Mouse (Mus musculus) heart, adult 8-10 months (tissue): ENCODE data around the gene Hnmt. TPM values are rescaled to one million over a fixed set of nuclear protein-coding genes. Genes with fewer than 3 reads are reported as not detected.
A peak's percentile ranks its signal among the peaks of the same experiment; 100 is the strongest.
"Not testable (repeated sequence)": the region's sequence is repeated elsewhere in the genome, so short reads cannot be mapped to it uniquely, and the experiment has no call there.

ENCODE experiments used
- DNase-seq: peaks from one replicate; pipeline ENCODE4 v3.0.0; 2022; ENCODE audit warnings: low spot score
- total RNA-seq, 4 experiments: library from RNA; stranded (reverse); gene quantifications; 2 replicates each; pipeline ENCODE4 v1.2.4; 2022

Gene Hnmt
- 10 to 100 TPM; 15.9 to 22.8 (median 19.4) TPM for total RNA-seq

DNA sequence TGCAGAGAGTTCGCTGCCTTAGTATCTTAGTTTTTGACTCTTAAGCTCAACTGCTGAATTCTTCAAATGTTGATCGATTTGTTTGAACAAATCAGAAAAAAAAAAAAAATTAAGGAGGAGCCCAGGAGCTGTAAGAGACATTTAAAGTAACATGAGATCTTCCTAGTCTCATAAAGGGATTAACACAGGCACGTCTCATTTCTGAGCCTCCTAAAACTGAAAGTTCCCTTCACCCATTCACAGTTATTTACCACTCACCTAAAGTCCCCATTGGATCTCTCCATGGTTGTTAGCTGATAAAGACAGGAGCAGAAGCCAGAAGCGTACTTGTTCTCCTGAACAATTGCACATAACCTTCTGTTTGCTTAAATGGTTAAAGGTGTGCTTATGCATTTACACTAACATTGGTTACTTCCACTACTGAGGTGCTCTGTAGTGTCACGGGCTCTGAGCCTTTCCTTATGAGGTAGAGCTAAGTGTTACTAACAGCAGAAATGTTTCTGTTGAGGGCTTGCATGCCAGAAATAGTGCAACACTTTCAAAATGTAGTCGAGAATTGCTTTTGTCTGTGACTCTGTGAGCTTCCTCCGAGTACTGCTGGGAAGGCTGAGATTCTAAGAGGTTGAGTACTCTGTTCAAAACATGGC is at the start of gene Hnmt:
Gene Hnmt (minus strand): TSS at position 51 of the 647 bp plus-strand sequence.
- DNase-seq: peak; percentile 4

DNA sequence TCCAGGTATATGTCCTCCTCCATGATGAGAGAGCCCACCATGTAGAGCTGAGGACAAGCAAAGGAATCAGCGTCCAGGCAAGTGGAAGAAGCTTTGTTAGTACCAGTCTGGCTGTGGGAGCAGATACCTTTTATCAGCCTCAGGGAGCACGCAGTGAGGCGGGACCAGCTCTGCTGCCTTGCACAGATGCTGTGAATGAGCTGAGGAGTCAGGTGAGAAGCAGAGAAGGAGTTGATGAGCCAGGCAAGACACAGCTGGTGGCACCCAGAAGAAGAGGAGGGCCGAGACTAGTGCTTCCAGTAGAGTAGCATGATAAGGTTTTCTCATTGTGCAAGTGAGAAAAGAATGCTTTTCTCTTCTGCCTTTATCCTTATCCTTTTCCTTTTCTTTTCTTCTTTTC is 47.3 kb upstream of the Hnmt start, which contains the start of gene Tbpl2:
Gene Tbpl2 (minus strand): TSS at position 101 of the 400 bp plus-strand sequence.
- no peak for DNase-seq

DNA sequence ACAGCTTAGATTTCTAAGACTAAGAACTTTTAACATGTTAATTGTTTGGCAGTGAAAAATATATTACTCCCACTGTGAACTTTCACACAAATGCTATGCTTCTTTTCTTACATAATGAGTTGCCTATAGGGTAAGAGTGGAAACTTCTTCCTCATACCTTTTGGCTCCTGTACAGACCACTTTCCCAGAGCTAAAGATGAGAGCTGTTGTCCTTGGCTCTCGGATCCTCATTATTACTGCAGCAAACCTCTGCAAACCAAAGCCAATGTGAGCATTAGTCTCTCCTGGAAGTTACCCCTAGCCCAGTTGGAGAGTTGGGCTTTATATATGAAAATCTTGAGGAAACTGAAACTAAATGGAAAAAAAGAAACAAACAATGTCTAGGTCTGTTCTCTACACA is 41.7 kb upstream of the Hnmt start:
- DNase-seq: no peak

- DNase-seq: no peak
Observed at GRCm38 (mm10) chr2:24050459-24050858, 1.3 kb upstream of the Hnmt start.

- DNase-seq: peak; percentile 44
Observed at GRCm38 (mm10) chr2:24048480-24049097, 605 bp downstream of the Hnmt start.

- no peak for DNase-seq
Observed at GRCm38 (mm10) chr2:24047551-24048479, 1.4 kb downstream of the Hnmt start.

- no peak for DNase-seq
Observed at GRCm38 (mm10) chr2:24042901-24043300, 6.3 kb downstream of the Hnmt start.

- no peak for DNase-seq
Observed at GRCm38 (mm10) chr2:24040531-24040930, 8.7 kb downstream of the Hnmt start.

DNA sequence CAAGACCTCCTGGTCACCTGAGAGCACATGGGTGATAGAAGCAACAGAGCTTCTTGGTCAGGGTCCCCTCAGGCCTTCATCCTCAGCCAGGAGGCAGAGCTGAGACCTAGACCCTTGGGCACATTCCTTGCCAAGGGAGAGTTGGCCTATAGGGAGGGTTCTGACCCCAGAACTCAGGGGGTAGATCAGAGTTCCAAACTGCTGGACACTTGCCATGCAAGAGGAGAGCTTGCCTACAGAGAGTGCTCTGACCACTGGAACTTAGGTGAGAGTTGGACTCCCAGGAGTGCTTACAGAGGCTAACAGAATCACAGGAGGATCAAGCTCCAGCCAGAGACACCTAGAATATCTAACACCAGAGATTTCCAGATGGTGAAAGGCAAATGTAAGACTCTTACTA is 29.8 kb downstream of the Hnmt start:
- not testable (repeated sequence) for DNase-seq

DNA sequence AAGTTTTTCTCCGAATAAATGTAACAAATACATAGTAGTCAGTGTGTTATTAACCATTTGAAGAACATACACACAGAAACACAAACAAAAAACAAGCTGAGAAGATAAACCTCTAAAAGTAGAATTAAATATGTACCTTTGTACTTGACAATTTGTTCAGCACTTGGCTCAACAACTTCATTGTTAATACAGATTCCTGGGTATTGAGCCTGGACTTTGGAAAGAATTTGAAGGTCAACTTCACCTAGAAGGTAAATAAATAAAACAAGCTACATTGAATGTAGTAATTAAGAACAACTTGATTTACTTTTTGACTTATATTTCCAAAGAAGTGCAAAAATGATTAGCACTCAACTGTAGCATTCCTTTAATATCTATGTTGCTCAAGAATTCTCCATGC is 30.2 kb downstream of the Hnmt start:
- no peak for DNase-seq

DNA sequence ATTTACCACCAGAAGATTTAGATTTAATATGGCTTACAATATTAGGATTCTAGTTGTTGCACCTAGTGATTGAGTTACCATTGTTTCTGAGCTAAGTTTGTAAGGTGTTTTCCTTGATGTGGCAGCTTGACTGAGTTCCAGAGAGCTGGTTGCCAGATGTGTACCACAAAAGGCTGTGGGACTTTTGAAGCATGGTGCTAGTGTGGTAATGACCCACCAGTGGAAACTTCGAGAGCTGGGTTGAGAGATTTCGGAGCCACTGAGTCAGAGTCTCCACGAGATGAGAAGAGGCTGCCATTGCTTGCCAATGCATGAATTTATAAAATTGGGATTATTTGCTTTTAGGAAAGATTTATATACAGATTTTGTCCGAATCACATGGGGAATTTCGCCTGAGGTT is 34.2 kb downstream of the Hnmt start:
- DNase-seq: no peak

- DNase-seq: no peak
Observed at GRCm38 (mm10) chr2:23999323-23999722, 49.9 kb downstream of the Hnmt start.

- DNase-seq: no peak
Observed at GRCm38 (mm10) chr2:23998836-23999235, 50.4 kb downstream of the Hnmt start.

GRCm38 (mm10) chr2:23996830-23997229 is 52.4 kb downstream of the Hnmt start:
- peak; percentile 0 for DNase-seq

- DNase-seq: not testable (repeated sequence)
Observed at GRCm38 (mm10) chr2:23990034-23990573, 59.1 kb downstream of the Hnmt start.

DNA sequence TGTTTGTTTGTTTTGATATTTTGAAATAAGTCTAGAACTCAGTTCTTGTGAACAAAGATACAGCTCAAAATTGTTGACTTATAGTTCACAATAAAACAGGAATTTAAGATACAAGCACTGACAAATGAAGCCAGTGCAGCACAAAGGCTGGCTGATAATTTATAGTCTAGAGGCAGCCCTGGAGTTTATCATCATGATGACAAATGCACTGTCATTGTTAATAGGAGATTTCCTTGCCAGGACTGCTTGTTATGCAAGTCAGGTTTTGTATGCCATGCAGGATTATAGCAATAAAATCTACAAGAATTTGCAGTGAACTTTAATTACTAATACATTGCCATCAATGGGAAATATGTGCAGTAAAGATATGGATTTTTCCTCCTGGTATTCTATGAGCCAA is 61.9 kb downstream of the Hnmt start:
- DNase-seq: no peak

- no peak for DNase-seq
Observed at GRCm38 (mm10) chr2:23983343-23983742, 65.9 kb downstream of the Hnmt start.

- DNase-seq: no peak
Observed at GRCm38 (mm10) chr2:23982860-23983259, 66.3 kb downstream of the Hnmt start.

DNA sequence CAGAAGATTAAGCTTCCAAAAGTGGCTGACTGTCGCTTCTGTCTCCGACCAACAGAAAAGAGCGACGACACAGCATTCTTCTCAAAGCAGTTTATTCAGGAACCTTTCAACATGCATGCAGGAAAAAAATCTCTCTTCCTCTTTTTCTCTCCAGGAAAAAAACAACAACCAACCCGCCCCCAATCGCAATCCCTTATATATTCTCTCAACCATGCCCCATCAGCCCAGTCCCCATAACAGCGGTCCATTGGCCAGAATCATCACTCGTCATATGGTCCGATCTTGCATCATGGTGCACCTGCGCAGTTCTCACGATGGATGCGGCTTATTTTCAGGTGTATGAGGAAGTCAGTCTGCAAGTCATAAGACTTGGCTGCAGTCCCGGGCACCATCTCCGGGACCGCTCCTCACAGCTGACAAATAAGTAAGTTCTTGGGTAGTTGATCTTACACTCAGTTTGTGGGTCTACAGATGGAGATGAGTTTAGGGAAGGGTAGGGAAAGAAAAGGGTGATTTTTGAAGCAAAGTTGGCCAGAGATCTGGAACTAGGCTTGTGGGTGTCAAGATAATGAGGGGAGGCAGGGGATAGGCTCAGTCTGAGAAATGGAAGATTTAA is 88.4 kb downstream of the Hnmt start:
- DNase-seq: not testable (repeated sequence)
